Mouse (Mus musculus): Measurements from ENCODE around the gene Rxra. TPM values are rescaled to one million over a fixed set of nuclear protein-coding genes. Genes with fewer than 3 reads are reported as not detected.
A peak's percentile ranks its signal among the peaks of the same experiment; 100 is the strongest.

Gene Rxra
- polyA plus RNA-seq, 1 experiment from 2014 or later = 10.4 TPM

DNA sequence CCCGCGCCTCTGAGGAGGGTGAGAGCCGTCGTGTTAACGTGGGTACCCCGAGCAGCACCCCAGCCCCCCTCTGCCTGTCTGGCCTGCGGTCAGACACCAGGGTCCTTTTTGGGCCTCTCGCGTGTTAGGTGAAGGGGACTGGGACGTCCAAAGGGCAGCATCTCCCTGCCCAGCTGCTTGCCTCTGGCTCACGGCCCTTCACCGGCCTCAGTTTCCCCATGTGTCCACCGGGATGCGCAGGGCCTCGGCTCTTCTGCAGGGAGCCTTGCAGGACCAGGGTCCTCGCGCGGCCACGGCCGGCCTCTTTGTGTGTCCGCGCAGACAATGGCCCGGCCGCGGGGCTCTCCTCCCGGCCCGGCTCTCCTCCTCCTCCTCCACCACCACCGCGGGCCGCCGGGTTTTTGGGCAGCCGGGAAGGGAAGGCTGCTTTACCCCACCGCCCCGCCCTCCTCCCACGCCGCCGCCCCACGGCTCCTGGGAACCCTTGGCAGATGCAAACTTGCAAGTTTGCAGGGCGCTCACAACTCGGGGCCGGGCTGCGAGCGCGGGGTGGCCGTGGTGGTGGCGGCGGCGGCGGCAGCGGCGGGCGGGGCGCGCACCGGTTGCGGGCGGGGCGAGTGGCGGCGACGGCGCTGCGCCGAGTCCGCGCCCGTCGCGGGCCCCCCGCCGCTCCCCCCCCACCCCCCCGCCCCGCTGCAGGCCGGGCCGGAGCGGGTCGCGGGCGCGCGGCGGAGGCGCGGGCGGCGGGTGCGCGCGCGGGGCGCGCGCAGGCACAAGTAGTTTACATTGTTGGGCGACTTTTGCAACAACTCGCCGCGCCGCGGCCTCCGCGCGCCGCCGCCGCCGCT is 462 bp downstream of the Rxra start:
- under 1% methylated on average over 43 of the region's 106 CpGs for WGBS
- Histone ChIP-seq H3K4me1 (peaks cover 66% of the 10 kb centered on the region), H3K27ac (peak overlapping the region; percentile 97), H3K9ac (peak overlapping the region; percentile 95), H3K4me2 (peak overlapping the region; percentile 91), H3K36me3 (no peaks in the 10 kb centered on the region), H3K4me3 (replicated peaks) (peak overlapping the region; percentile 91), H3K9me3 (replicated peaks) (no peaks in the 10 kb centered on the region), H3K27me3 (peaks cover 28% of the 10 kb centered on the region)
- peak; percentile 44 for ATAC-seq (replicated peaks; ENCODE audit: low FRiP score)

DNA sequence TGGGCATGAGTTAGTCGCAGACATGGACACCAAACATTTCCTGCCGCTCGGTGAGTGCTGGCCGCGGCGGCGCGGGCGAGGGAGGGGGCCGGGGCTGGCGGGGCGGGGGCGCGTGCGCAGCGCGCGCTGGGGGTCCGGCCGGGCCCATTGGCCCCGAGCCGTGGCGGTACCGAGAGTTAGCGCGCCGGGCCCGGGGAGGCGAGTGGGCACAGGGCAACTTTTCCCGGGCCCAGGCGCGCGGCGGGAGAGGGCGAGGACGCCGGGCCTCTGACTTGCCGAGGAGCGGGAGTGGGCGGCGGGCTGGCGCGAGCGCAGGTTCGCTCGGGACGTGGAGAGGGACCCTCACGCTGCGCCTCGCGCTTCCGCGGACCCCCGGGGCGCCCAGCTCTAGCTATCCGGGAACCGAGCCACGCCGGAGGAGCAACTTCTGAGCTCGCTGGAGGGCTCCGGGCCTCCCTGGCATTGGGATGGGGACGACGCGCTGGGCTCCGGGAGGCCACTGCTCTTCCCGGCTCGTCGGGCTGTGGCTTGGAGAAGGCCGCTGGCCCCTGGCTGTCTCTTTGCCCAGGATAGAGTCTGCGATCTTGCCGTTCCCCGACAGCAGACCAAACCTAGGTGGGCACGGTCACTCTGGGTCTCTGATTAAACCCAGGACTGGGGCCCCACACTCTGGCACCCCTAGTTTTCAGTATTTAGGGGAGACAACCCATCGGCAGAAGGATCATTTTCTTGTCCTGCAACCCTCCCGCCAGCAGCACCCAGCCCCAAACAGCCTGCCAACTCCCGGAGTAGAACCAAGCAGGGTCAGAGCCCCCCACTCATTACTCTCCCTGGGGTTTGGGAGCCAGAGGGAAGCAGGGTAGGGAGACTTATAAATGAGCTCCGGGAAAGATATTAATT is 1.4 kb downstream of the Rxra start:
- peak; percentile 7; the same call in 1 of the 2 replicates for ATAC-seq (replicated peaks; ENCODE audit: low FRiP score)
- no peaks in the 10 kb centered on the region for H3K9me3 ChIP-seq (replicated peaks)
- WGBS = under 1% methylated on average over 77 of the region's 77 CpGs
- peak overlapping the region; percentile 95 for H3K9ac ChIP-seq
- peaks cover 21% of the 10 kb centered on the region for H3K27me3 ChIP-seq
- H3K36me3 ChIP-seq = no peaks in the 10 kb centered on the region
- H3K4me3 ChIP-seq (replicated peaks) = peak overlapping the region; percentile 91
- peaks cover 66% of the 10 kb centered on the region for H3K4me1 ChIP-seq
- peak overlapping the region; percentile 95 for H3K27ac ChIP-seq
- peak overlapping the region; percentile 91 for H3K4me2 ChIP-seq

DNA sequence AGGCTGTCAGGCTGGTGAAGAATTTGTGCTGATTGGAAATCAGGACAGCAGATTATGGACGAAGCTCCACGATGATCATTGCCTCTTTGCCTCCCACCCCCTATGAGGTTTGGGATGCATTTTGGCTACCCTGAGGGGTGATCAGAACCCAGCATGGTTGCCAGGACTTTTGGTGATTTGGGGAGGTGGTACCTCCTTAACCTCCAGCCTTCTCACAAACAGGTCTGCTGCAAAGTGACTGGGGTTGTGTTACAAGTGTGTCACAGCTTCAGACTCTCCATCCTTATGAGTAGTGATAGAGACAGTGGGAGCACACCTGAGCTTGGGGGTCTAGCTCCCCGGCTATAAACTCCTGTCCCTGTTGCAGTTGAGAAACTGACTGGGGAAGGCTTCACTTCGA is 2.1 kb downstream of the Rxra start:
- WGBS = 24% methylated on average over 4 of the region's 4 CpGs
- H3K9ac ChIP-seq = peak overlapping the region; percentile 95
- H3K4me1 ChIP-seq = peaks cover 70% of the 10 kb centered on the region
- H3K4me3 ChIP-seq (replicated peaks) = peak overlapping the region; percentile 91
- no peak for ATAC-seq (replicated peaks; ENCODE audit: low FRiP score)
- peak overlapping the region; percentile 95; the same call in 1 of the 2 replicates for H3K27ac ChIP-seq
- peaks cover 15% of the 10 kb centered on the region for H3K27me3 ChIP-seq
- H3K36me3 ChIP-seq = no peaks in the 10 kb centered on the region
- H3K4me2 ChIP-seq = peak overlapping the region; percentile 91
- H3K9me3 ChIP-seq (replicated peaks) = no peaks in the 10 kb centered on the region

- Histone ChIP-seq H3K36me3 (no peaks in the 10 kb centered on the region), H3K27me3 (peaks cover 13% of the 10 kb centered on the region), H3K4me2 (peak overlapping the region; percentile 91), H3K4me3 (replicated peaks) (peak overlapping the region; percentile 91), H3K9ac (peak overlapping the region; percentile 95; the same call in 1 of the 2 replicates), H3K9me3 (replicated peaks) (no peaks in the 10 kb centered on the region), H3K27ac (peak overlapping the region; percentile 58; the same call in 1 of the 2 replicates), H3K4me1 (peaks cover 76% of the 10 kb centered on the region)
- 65% methylated on average over 7 of the region's 7 CpGs for WGBS
- ATAC-seq (replicated peaks; ENCODE audit: low FRiP score) = no peak
Measured at GRCm38 (mm10) chr2:27678836-27679480, 2.7 kb downstream of the Rxra start.

DNA sequence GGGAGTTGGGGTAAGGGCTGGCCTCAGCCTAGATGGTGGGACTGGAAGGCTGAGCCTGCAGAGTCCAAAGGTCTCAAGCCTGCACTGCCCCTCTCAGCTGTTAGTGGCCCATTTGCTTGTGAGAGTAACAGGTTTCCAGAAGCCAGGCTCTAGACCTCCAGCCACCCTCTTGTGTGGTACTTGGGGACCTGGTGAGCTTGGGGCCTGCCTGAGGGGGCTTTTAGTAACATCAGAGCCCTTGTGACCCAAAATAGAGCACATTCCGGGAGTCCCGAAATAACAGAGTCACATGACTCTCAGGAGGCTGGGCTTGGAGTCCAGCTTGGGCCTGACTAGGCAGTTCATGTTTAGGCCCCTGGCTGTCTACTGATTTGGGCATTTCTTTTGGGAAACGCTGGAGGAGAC is 3.4 kb downstream of the Rxra start:
- 23% methylated on average over 3 of the region's 3 CpGs for WGBS
- 0 out of 2 replicates have a peak overlapping the region, but pooled peaks have one; percentile 31 for H3K9ac ChIP-seq

GRCm38 (mm10) chr2:27680058-27680457 is 3.8 kb downstream of the Rxra start:
- WGBS = 52% methylated on average over 6 of the region's 6 CpGs
- no peaks in the 10 kb centered on the region for H3K9me3 ChIP-seq (replicated peaks)
- peak overlapping the region; percentile 58 for H3K27ac ChIP-seq
- H3K4me1 ChIP-seq = peaks cover 87% of the 10 kb centered on the region
- H3K4me3 ChIP-seq (replicated peaks) = peak overlapping the region; percentile 91; the same call in 1 of the 2 replicates
- H3K36me3 ChIP-seq = no peaks in the 10 kb centered on the region
- 0 out of 2 replicates have a peak overlapping the region, but pooled peaks have one; percentile 31 for H3K9ac ChIP-seq
- ATAC-seq (replicated peaks; ENCODE audit: low FRiP score) = no peak
- peak overlapping the region; percentile 91 for H3K4me2 ChIP-seq
- peaks cover 4% of the 10 kb centered on the region for H3K27me3 ChIP-seq

More for the DNA sequence above, 3.4 kb downstream of the Rxra start:
- no peaks in the 10 kb centered on the region for H3K9me3 ChIP-seq (replicated peaks)
- peaks cover 82% of the 10 kb centered on the region for H3K4me1 ChIP-seq
- H3K4me3 ChIP-seq (replicated peaks) = peak overlapping the region; percentile 91
- no peaks in the 10 kb centered on the region for H3K36me3 ChIP-seq
- peak overlapping the region; percentile 91 for H3K4me2 ChIP-seq
- H3K27ac ChIP-seq = peak overlapping the region; percentile 58
- H3K27me3 ChIP-seq = peaks cover 9% of the 10 kb centered on the region
- no peak for ATAC-seq (replicated peaks; ENCODE audit: low FRiP score)

DNA sequence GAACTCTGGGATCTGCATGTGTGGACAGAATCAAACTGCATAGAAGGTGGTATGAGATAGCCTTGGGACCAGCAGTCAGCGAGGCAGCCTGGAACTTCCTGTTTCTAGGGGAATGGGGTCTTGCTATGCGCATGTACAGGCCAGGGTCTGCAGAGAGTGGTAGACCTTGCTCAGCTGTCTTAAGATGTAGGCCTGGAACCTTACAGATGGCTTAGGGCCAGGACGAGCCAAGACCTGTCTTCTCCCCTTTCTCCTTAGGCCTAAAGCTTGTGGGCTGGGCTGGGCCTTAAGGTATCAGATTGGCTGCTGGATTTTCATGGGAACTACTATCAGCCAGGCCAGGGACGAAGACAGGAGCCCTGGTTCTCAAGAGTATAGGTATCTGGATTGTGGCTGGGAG is 4.4 kb downstream of the Rxra start:
- Histone ChIP-seq H3K36me3 (no peaks in the 10 kb centered on the region), H3K4me2 (peak overlapping the region; percentile 91), H3K4me3 (replicated peaks) (no peak overlapping the region), H3K27ac (peak overlapping the region; percentile 58; the same call in 1 of the 2 replicates), H3K4me1 (peaks cover 85% of the 10 kb centered on the region), H3K9ac (no peak overlapping the region), H3K27me3 (no peaks in the 10 kb centered on the region), H3K9me3 (replicated peaks) (no peaks in the 10 kb centered on the region)
- 83% methylated on average over 4 of the region's 4 CpGs for WGBS
- ATAC-seq (replicated peaks; ENCODE audit: low FRiP score) = no peak

DNA sequence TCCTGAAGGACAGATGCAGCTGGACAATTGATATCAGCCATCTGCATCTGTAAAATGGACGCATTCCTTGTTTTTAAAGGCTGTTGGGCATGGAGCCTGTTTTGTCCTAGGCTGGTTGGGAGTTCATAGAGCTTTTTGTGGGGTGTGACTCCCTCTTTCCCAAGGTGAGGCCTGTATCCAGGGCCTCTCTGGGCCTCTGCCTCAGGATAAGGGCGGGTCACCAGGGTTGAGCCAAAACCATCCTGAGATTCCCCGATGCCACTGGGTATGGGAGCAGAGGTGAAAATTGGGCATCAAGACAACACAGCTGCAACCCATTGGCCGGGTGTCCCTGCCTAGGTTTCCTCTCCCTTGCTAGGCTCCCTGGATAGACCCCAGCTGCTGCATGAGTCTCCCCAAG is 5.2 kb downstream of the Rxra start:
- no peak for ATAC-seq (replicated peaks; ENCODE audit: low FRiP score)
- H3K4me1 ChIP-seq = peaks cover 80% of the 10 kb centered on the region
- no peaks in the 10 kb centered on the region for H3K36me3 ChIP-seq
- no peaks in the 10 kb centered on the region for H3K9me3 ChIP-seq (replicated peaks)
- H3K27me3 ChIP-seq = no peaks in the 10 kb centered on the region
- no peak overlapping the region for H3K4me3 ChIP-seq (replicated peaks)
- H3K27ac ChIP-seq = peak overlapping the region; percentile 7; the same call in 1 of the 2 replicates
- 66% methylated on average over 4 of the region's 4 CpGs for WGBS
- no peak overlapping the region for H3K9ac ChIP-seq
- H3K4me2 ChIP-seq = no peak overlapping the region

DNA sequence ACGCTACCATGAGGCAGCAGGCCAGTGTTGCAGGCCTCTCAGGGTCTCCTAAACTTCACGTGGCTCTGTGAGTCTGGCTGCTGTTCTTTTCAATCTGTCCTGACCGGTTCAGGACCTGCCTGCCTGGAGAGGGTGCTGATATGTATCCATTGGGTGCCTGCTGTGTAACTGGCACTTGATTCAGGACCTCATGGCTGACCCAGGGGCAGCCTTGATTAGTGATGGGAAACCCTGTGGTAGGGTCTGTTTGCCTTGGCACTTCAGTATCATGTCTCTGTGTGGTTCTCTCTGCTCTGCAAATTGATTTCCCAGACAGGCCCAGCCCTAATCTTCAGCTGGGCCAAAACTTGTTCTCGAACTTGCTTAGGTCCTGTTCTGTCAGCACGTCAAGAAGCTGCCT is 5.9 kb downstream of the Rxra start:
- peaks cover 85% of the 10 kb centered on the region for H3K4me1 ChIP-seq
- H3K9me3 ChIP-seq (replicated peaks) = no peaks in the 10 kb centered on the region
- no peak overlapping the region for H3K4me3 ChIP-seq (replicated peaks)
- no peak overlapping the region for H3K27ac ChIP-seq
- no peaks in the 10 kb centered on the region for H3K27me3 ChIP-seq
- 55% methylated on average over 5 of the region's 5 CpGs for WGBS
- ATAC-seq (replicated peaks; ENCODE audit: low FRiP score) = no peak
- H3K4me2 ChIP-seq = no peak overlapping the region
- no peak overlapping the region for H3K9ac ChIP-seq
- H3K36me3 ChIP-seq = no peaks in the 10 kb centered on the region

GRCm38 (mm10) chr2:27684017-27684657 is 7.9 kb downstream of the Rxra start:
- H3K9ac ChIP-seq = no peak overlapping the region
- WGBS = 55% methylated on average over 11 of the region's 11 CpGs
- ATAC-seq (replicated peaks; ENCODE audit: low FRiP score) = no peak

GRCm38 (mm10) chr2:27685917-27686316 is 9.7 kb downstream of the Rxra start:
- Histone ChIP-seq H3K27me3 (no peaks in the 10 kb centered on the region), H3K4me3 (replicated peaks) (no peak overlapping the region), H3K4me1 (peaks cover 84% of the 10 kb centered on the region), H3K27ac (no peak overlapping the region), H3K4me2 (no peak overlapping the region), H3K9me3 (replicated peaks) (no peaks in the 10 kb centered on the region), H3K36me3 (no peaks in the 10 kb centered on the region), H3K9ac (no peak overlapping the region)
- no peak for ATAC-seq (replicated peaks; ENCODE audit: low FRiP score)
- 90% methylated on average over 4 of the region's 4 CpGs for WGBS

More at GRCm38 (mm10) chr2:27684017-27684657, 7.9 kb downstream of the Rxra start:
- H3K4me1 ChIP-seq = peaks cover 90% of the 10 kb centered on the region
- no peaks in the 10 kb centered on the region for H3K9me3 ChIP-seq (replicated peaks)
- no peak overlapping the region for H3K27ac ChIP-seq
- H3K36me3 ChIP-seq = no peaks in the 10 kb centered on the region
- no peak overlapping the region for H3K4me3 ChIP-seq (replicated peaks)
- no peaks in the 10 kb centered on the region for H3K27me3 ChIP-seq
- H3K4me2 ChIP-seq = no peak overlapping the region
